ENCODE assay signal across 12 mouse cellular contexts in genomic region chr4:148837046-148837445, GRCm38 (mm10). TPM values are rescaled to one million over a fixed set of nuclear protein-coding genes. Genes with fewer than 3 reads are reported as not detected.
DNase-seq lines count a peak whose midpoint lies in the region; ATAC-seq and TF ChIP-seq lines count a peak whose summit lies in the region.
"Had no signal": no experiment of that assay in that cellular context is flagged by ENCODE, and none has a peak within 500 bp of the region (broad histone marks: within the 10 kb centered on the region; RNA-seq: fewer than 3 reads in every experiment).

No protein-coding gene starts in this region.

- no peak for ATAC-seq in neural tube, embryonic 12.5 days (ENCODE audit: low FRiP score, low read depth)
- no peak for ATAC-seq in neural tube, embryonic 15.5 days (ENCODE audit: low FRiP score)
- no peak for ATAC-seq in intestine, postnatal 0 days
- ATAC-seq in stomach, postnatal 0 days (ENCODE audit: low FRiP score, low TSS enrichment), result no peak
- ATAC-seq in megakaryocyte-erythroid progenitor cell, adult 5-6 weeks (replicated peaks; ENCODE audit: low FRiP score, low TSS enrichment, poor library complexity, severe bottlenecking), result no peak
- ATAC-seq: CD4-positive, CD25-positive, alpha-beta regulatory T cell, adult 4 months had no signal

- peak overlapping the region; percentile 48 for H3K27ac ChIP-seq in heart, embryonic 10.5 days
- no peak overlapping the region for H3K27ac ChIP-seq in neural tube, embryonic 12.5 days
- no peak overlapping the region for H3K27ac ChIP-seq in neural tube, embryonic 15.5 days (replicated peaks)
- 0 out of 2 replicates have a peak overlapping the region, but pooled peaks have one; percentile 41 for H3K27ac ChIP-seq in intestine, postnatal 0 days (ENCODE audit: low read depth, low read length)
- peak overlapping the region; percentile 63 for H3K27ac ChIP-seq in stomach, postnatal 0 days (replicated peaks)
- H3K27ac ChIP-seq: embryonic facial prominence, embryonic 12.5 days had no signal

- peaks cover 64% of the 10 kb centered on the region for H3K4me1 ChIP-seq in heart, embryonic 10.5 days
- H3K4me1 ChIP-seq in neural tube, embryonic 12.5 days, result peaks cover 26% of the 10 kb centered on the region
- H3K4me1 ChIP-seq in neural tube, embryonic 15.5 days, result peaks cover 38% of the 10 kb centered on the region
- peaks cover 9% of the 10 kb centered on the region; the same call in 1 of the 2 replicates for H3K4me1 ChIP-seq in intestine, postnatal 0 days (replicated peaks; ENCODE audit: control insufficient read depth, insufficient read depth, low read length)
- peaks cover 16% of the 10 kb centered on the region; the same call in 1 of the 2 replicates for H3K4me1 ChIP-seq in stomach, postnatal 0 days (replicated peaks; ENCODE audit: control insufficient read depth, insufficient read depth)

- H3K4me3 ChIP-seq in heart, embryonic 10.5 days, result no peak overlapping the region
- H3K4me3 ChIP-seq in neural tube, embryonic 12.5 days, result no peak overlapping the region
- no peak overlapping the region for H3K4me3 ChIP-seq in neural tube, embryonic 15.5 days (replicated peaks)
- H3K4me3 ChIP-seq in intestine, postnatal 0 days (ENCODE audit: low read depth, low read length), result no peak overlapping the region
- H3K4me3 ChIP-seq in stomach, postnatal 0 days (ENCODE audit: low read depth, low read length), result no peak overlapping the region
- H3K4me3 ChIP-seq: embryonic facial prominence, embryonic 12.5 days had no signal

- TF ChIP-seq EP300 in stomach, postnatal 0 days (optimal IDR thresholded peaks at IDR 0.05), result no peak

- intact Hi-C loops in heart, postnatal 14 days (cut with DNase I), result no loop called here

- H3K9ac ChIP-seq in neural tube, embryonic 12.5 days, result 0 out of 2 replicates have a peak overlapping the region, but pooled peaks have one; percentile 17
- H3K9ac ChIP-seq in neural tube, embryonic 15.5 days (replicated peaks), result no peak overlapping the region
- H3K9ac ChIP-seq in intestine, postnatal 0 days (ENCODE audit: low read depth, low read length), result no peak overlapping the region
- no peak overlapping the region for H3K9ac ChIP-seq in stomach, postnatal 0 days (ENCODE audit: low read length)
- H3K9ac ChIP-seq: embryonic facial prominence, embryonic 12.5 days had no signal

- no peak for TF ChIP-seq CTCF in intestine, postnatal 0 days (IDR thresholded peaks at IDR 0.05; ENCODE audit: low read depth)
- TF ChIP-seq CTCF in stomach, postnatal 0 days (IDR thresholded peaks at IDR 0.05; ENCODE audit: low read depth), result no peak

- 0 out of 2 replicates have a peak, but pooled peaks cover 7% of the 10 kb centered on the region for H3K27me3 ChIP-seq in heart, embryonic 10.5 days (ENCODE audit: insufficient read depth, poor library complexity, severe bottlenecking)
- H3K27me3 ChIP-seq in neural tube, embryonic 12.5 days (replicated peaks), result peaks cover 18% of the 10 kb centered on the region
- H3K27me3 ChIP-seq in neural tube, embryonic 15.5 days (replicated peaks), result peaks cover 15% of the 10 kb centered on the region
- 0 out of 2 replicates have a peak, but pooled peaks cover 4% of the 10 kb centered on the region for H3K27me3 ChIP-seq in intestine, postnatal 0 days (replicated peaks; ENCODE audit: control insufficient read depth, insufficient read depth, low read length)
- no peaks in the 10 kb centered on the region for H3K27me3 ChIP-seq in stomach, postnatal 0 days (ENCODE audit: control insufficient read depth, insufficient read depth, low read length)

- no peaks in the 10 kb centered on the region for H3K9me3 ChIP-seq in heart, embryonic 10.5 days
- no peaks in the 10 kb centered on the region for H3K9me3 ChIP-seq in neural tube, embryonic 12.5 days
- H3K9me3 ChIP-seq in neural tube, embryonic 15.5 days (replicated peaks), result no peaks in the 10 kb centered on the region
- no peaks in the 10 kb centered on the region for H3K9me3 ChIP-seq in intestine, postnatal 0 days (ENCODE audit: control insufficient read depth)
- no peaks in the 10 kb centered on the region for H3K9me3 ChIP-seq in stomach, postnatal 0 days (ENCODE audit: control insufficient read depth, low read length)
- H3K9me3 ChIP-seq: embryonic facial prominence, embryonic 12.5 days had no signal

- WGBS in heart, embryonic 10.5 days, result 65% methylated on average over 9 of the region's 9 CpGs
- WGBS in neural tube, embryonic 12.5 days, result 53% methylated on average over 9 of the region's 9 CpGs
- 50% methylated on average over 9 of the region's 9 CpGs for WGBS in neural tube, embryonic 15.5 days
- WGBS in intestine, postnatal 0 days, result 43% methylated on average over 9 of the region's 9 CpGs
- WGBS in stomach, postnatal 0 days, result 31% methylated on average over 9 of the region's 9 CpGs

- no peak for DNase-seq in heart, embryonic 10.5 days (ENCODE audit: low spot score)
- no peak for DNase-seq in heart, postnatal 14 days
- no peak for DNase-seq in stomach, postnatal 0 days (ENCODE audit: low spot score)
- no peak for DNase-seq in cerebellum, postnatal 14 days
- DNase-seq: right cerebral cortex, postnatal 4 days; thymus, postnatal 25 days had no signal

- H3K36me3 ChIP-seq in heart, embryonic 10.5 days, result peaks cover 27% of the 10 kb centered on the region
- H3K36me3 ChIP-seq in neural tube, embryonic 12.5 days, result no peaks in the 10 kb centered on the region; the same call in 1 of the 2 replicates
- H3K36me3 ChIP-seq in neural tube, embryonic 15.5 days, result no peaks in the 10 kb centered on the region
- no peaks in the 10 kb centered on the region for H3K36me3 ChIP-seq in intestine, postnatal 0 days (ENCODE audit: control insufficient read depth, insufficient read depth)
- no peaks in the 10 kb centered on the region; the same call in 1 of the 2 replicates for H3K36me3 ChIP-seq in stomach, postnatal 0 days (ENCODE audit: control insufficient read depth, insufficient read depth, low read length)
- H3K36me3 ChIP-seq: embryonic facial prominence, embryonic 12.5 days had no signal

- no peak overlapping the region for H3K4me2 ChIP-seq in neural tube, embryonic 12.5 days (replicated peaks)
- no peak overlapping the region for H3K4me2 ChIP-seq in neural tube, embryonic 15.5 days
- H3K4me2 ChIP-seq in intestine, postnatal 0 days (replicated peaks; ENCODE audit: low read depth), result no peak overlapping the region
- no peak overlapping the region for H3K4me2 ChIP-seq in stomach, postnatal 0 days (replicated peaks; ENCODE audit: low read depth)
- H3K4me2 ChIP-seq: embryonic facial prominence, embryonic 12.5 days had no signal

RNA-seq across cellular contexts. Expression of gene Casz1, which starts 32.8 kb away (rescaled TPM):
- 15.9 and 26.3 TPM in 2 replicates for polyA plus RNA-seq in heart, embryonic 10.5 days (2016; fragmentation: Nextera tagmentation; extraction: Ambion mirVana)
- total RNA-seq in heart, postnatal 14 days (2021), result 10 to 100 TPM; 48.1 to 53.1 TPM
- 14.2 and 16.3 TPM in 2 replicates for polyA plus RNA-seq in neural tube, embryonic 12.5 days (2016; fragmentation: Nextera tagmentation; extraction: Ambion mirVana)
- polyA plus RNA-seq in neural tube, embryonic 15.5 days (2015; fragmentation: Nextera tagmentation; extraction: Ambion mirVana), result 11.0 and 12.3 TPM in 2 replicates
- polyA plus RNA-seq in intestine, postnatal 0 days (2015; fragmentation: Nextera tagmentation; extraction: Ambion mirVana), result 5.6 and 6.6 TPM in 2 replicates
- polyA plus RNA-seq in stomach, postnatal 0 days (2015; fragmentation: Nextera tagmentation; extraction: Ambion mirVana), result 9.4 and 10.3 TPM in 2 replicates
- total RNA-seq in megakaryocyte-erythroid progenitor cell, adult 5-6 weeks (2014; fragmentation: Nextera tagmentation), result 0.55 and 0.96 TPM in 2 replicates
- total RNA-seq in megakaryocyte-erythroid progenitor cell, adult 5-6 weeks (2017), result 0.27 and 0.75 TPM in 2 replicates

Comparison
In these comparisons a context has a peak if more than half of its experiments do, and no peak if none do; other contexts are left out.
1. H3K27ac ChIP-seq: peak in heart, embryonic 10.5 days (single experiment), intestine, postnatal 0 days (single experiment) and stomach, postnatal 0 days (single experiment); none in neural tube, embryonic 12.5 days (single experiment) and neural tube, embryonic 15.5 days (single experiment).